Mouse (Mus musculus) lung, postnatal 4 days (tissue): ENCODE measurements at regions not wholly inside any gene's neighbourhood (a gene's known extent, or its start where the extent isn't known, plus 50 kb on each side); places are given as distances from the start of the nearest gene placed in this dataset.

Source experiments
- DNase-seq, 2 experiments: peaks; one replicate each; pipeline ENCODE4 v3.0.0; 2021

- no peak for DNase-seq
Measured at GRCm38 (mm10) chr15:38351701-38352100, 926.3 kb downstream of the 4930447A16Rik start.

GRCm38 (mm10) chr15:38353371-38353770 is 928.0 kb downstream of the 4930447A16Rik start:
- no peak for DNase-seq

- DNase-seq, result no peak
Measured at GRCm38 (mm10) chr15:38359053-38359452, 933.7 kb downstream of the 4930447A16Rik start.

- no peak for DNase-seq
Measured at GRCm38 (mm10) chr15:38363522-38363921, 938.2 kb downstream of the 4930447A16Rik start.

- no peak for DNase-seq
Measured at GRCm38 (mm10) chr15:38364014-38364413, 938.7 kb downstream of the 4930447A16Rik start.

- DNase-seq, result no peak
Measured at GRCm38 (mm10) chr15:38367643-38368042, 942.3 kb downstream of the 4930447A16Rik start.

- DNase-seq, result no peak
Measured at GRCm38 (mm10) chr15:38368291-38368690, 942.9 kb downstream of the 4930447A16Rik start.

GRCm38 (mm10) chr15:38371404-38372090 is 946.2 kb downstream of the 4930447A16Rik start:
- DNase-seq, result no peak

- peak; percentile 94 to 96 for DNase-seq
Measured at GRCm38 (mm10) chr15:38373797-38374196, 948.4 kb downstream of the 4930447A16Rik start.

- DNase-seq, result peak; percentile 87 to 91
Measured at GRCm38 (mm10) chr15:38374786-38375185, 949.4 kb downstream of the 4930447A16Rik start.

GRCm38 (mm10) chr15:38378106-38378505 is 952.8 kb downstream of the 4930447A16Rik start:
- peak in 1 of 2 experiments; percentile 55 for DNase-seq

- no peak for DNase-seq
Measured at GRCm38 (mm10) chr15:38387617-38388016, 962.3 kb downstream of the 4930447A16Rik start.

- DNase-seq, result no peak
Measured at GRCm38 (mm10) chr15:38388436-38388835, 963.1 kb downstream of the 4930447A16Rik start.

- DNase-seq, result no peak
Measured at GRCm38 (mm10) chr15:38390450-38390849, 965.1 kb downstream of the 4930447A16Rik start.

- DNase-seq, result peak; percentile 79 to 90
Measured at GRCm38 (mm10) chr15:38391420-38391819, 966.1 kb downstream of the 4930447A16Rik start.

- DNase-seq, result no peak
Measured at GRCm38 (mm10) chr15:38391860-38392259, 966.5 kb downstream of the 4930447A16Rik start.

- DNase-seq, result peak in 1 of 2 experiments; percentile 11
Measured at GRCm38 (mm10) chr15:38392441-38393149, 967.2 kb downstream of the 4930447A16Rik start.

- DNase-seq, result peak; percentile 69 to 84
Measured at GRCm38 (mm10) chr15:38398852-38399251, 973.5 kb downstream of the 4930447A16Rik start.

GRCm38 (mm10) chr15:38402762-38403161 is 977.4 kb downstream of the 4930447A16Rik start:
- no peak for DNase-seq

GRCm38 (mm10) chr15:38403760-38404375 is 978.5 kb downstream of the 4930447A16Rik start:
- peak in 1 of 2 experiments; percentile 15 for DNase-seq

- DNase-seq, result peak; percentile 36 to 59
Measured at GRCm38 (mm10) chr15:38406114-38406960, 981.0 kb downstream of the 4930447A16Rik start.

- no peak for DNase-seq
Measured at GRCm38 (mm10) chr15:38407476-38407875, 982.1 kb downstream of the 4930447A16Rik start.

- DNase-seq, result peak in 1 of 2 experiments; percentile 16
Measured at GRCm38 (mm10) chr15:38409168-38409567, 983.8 kb downstream of the 4930447A16Rik start.
